Mouse (Mus musculus) spleen, adult 2 months (tissue): ENCODE measurements around the gene Pithd1.

Experiments used
- CTCF ChIP-seq: fragments of 200-500 bp; IDR thresholded peaks from 2 replicates; pipeline ENCODE4 v1.5.1; 2011; ENCODE audit warnings: mild to moderate bottlenecking, inconsistent platforms; ENCODE audit not compliant: insufficient read depth, insufficient read length, insufficient replicate concordance; ENCODE audit errors: extremely low read depth
- POLR2A ChIP-seq: fragments of 200-500 bp; IDR thresholded peaks from 2 replicates; pipeline ENCODE4 v1.6.1; 2011; ENCODE audit warnings: low read depth, low read length, inconsistent platforms

GRCm38 (mm10) chr4:135958354-135958753 is 28.7 kb downstream of the Pithd1 start:
- TF ChIP-seq CTCF (no peak), POLR2A (no peak)
